Mouse (Mus musculus) midbrain, embryonic 10.5 days (tissue): ENCODE results near the gene Ddah1. TPM values are rescaled to one million over a fixed set of nuclear protein-coding genes. Genes with fewer than 3 reads are reported as not detected.

Source experiments
- DNase-seq: peaks from one replicate; pipeline ENCODE4 v3.0.0-alpha.2; 2017; ENCODE audit warnings: low spot score
- H3K27ac ChIP-seq: fragments of 300-500 bp; sonication (generic); replicated peaks from 2 replicates; pipeline ENCODE4 v1.5.1; 2016; ENCODE audit warnings: mild to moderate bottlenecking
- H3K27me3 ChIP-seq: fragments of 300-500 bp; sonication (generic); 2 replicates; pipeline ENCODE4 v1.6.1; 2016; ENCODE audit warnings: low read depth, mild to moderate bottlenecking; ENCODE audit not compliant: poor library complexity, severe bottlenecking
- H3K36me3 ChIP-seq: fragments of 300-500 bp; sonication (generic); 2 replicates; pipeline ENCODE4 v1.6.1; 2016; ENCODE audit warnings: mild to moderate bottlenecking, moderate library complexity
- H3K4me1 ChIP-seq: fragments of 300-500 bp; sonication (generic); 2 replicates; pipeline ENCODE4 v1.6.1; 2016
- H3K4me3 ChIP-seq: fragments of 300-500 bp; sonication (generic); 2 replicates; pipeline ENCODE4 v1.5.1; 2016; ENCODE audit warnings: mild to moderate bottlenecking, moderate library complexity
- H3K9me3 ChIP-seq: fragments of 300-500 bp; sonication (generic); replicated peaks from 2 replicates; pipeline ENCODE4 v1.6.1; 2016; ENCODE audit warnings: mild to moderate bottlenecking
- WGBS: fragments of 180-500 bp; shearing (Covaris S2); methylation state at CpG from one replicate; pipeline ENCODE4 v1.1.7; 2016; 5-methylcytosine and 5-hydroxymethylcytosine counted together
- polyA plus RNA-seq: library from polyadenylated mRNA; unstranded; fragments of >200 nt; fragmentation: Nextera tagmentation; extraction: Ambion mirVana; gene quantifications from 2 replicates; pipeline ENCODE4 v1.2.1, GENCODE M21; 2016

The Ddah1 gene
- polyA plus RNA-seq, 1 experiment from 2014 or later, result 24.0 TPM

- Histone ChIP-seq H3K27ac (no peak overlapping the region; the same call in 1 of the 2 replicates), H3K9me3 (no peaks in the 10 kb centered on the region), H3K36me3 (no peaks in the 10 kb centered on the region), H3K27me3 (peaks cover 77% of the 10 kb centered on the region), H3K4me1 (peaks cover 49% of the 10 kb centered on the region), H3K4me3 (no peak overlapping the region)
- 84% methylated on average over 4 of the region's 4 CpGs for WGBS
- no peak for DNase-seq
Measured at GRCm38 (mm10) chr3:145885376-145885775, 126.9 kb downstream of the Ddah1 start.

- no peaks in the 10 kb centered on the region for H3K36me3 ChIP-seq
- H3K9me3 ChIP-seq, result no peaks in the 10 kb centered on the region
- WGBS, result 62% methylated on average over 5 of the region's 5 CpGs
- no peak overlapping the region; the same call in 1 of the 2 replicates for H3K27ac ChIP-seq
- DNase-seq, result no peak
- peaks cover 72% of the 10 kb centered on the region for H3K27me3 ChIP-seq
- peaks cover 55% of the 10 kb centered on the region for H3K4me1 ChIP-seq
- no peak overlapping the region for H3K4me3 ChIP-seq
Measured at GRCm38 (mm10) chr3:145885851-145886464, 127.5 kb downstream of the Ddah1 start.

- peaks cover 75% of the 10 kb centered on the region for H3K27me3 ChIP-seq
Measured at GRCm38 (mm10) chr3:145887430-145887971, 129.0 kb downstream of the Ddah1 start.

GRCm38 (mm10) chr3:145890346-145891132 is 132.1 kb downstream of the Ddah1 start:
- no peaks in the 10 kb centered on the region for H3K9me3 ChIP-seq
- peak overlapping the region; percentile 12; the same call in 1 of the 2 replicates for H3K4me3 ChIP-seq
- peaks cover 42% of the 10 kb centered on the region for H3K4me1 ChIP-seq
- peaks cover 87% of the 10 kb centered on the region for H3K27me3 ChIP-seq
- no peaks in the 10 kb centered on the region for H3K36me3 ChIP-seq
- peak overlapping the region; percentile 77 for H3K27ac ChIP-seq
- WGBS, result 56% methylated on average over 18 of the region's 18 CpGs
- DNase-seq, result peak; percentile 67

More at GRCm38 (mm10) chr3:145887430-145887971, 129.0 kb downstream of the Ddah1 start:
- Histone ChIP-seq H3K27ac (no peak overlapping the region), H3K4me3 (no peak overlapping the region), H3K9me3 (no peaks in the 10 kb centered on the region), H3K36me3 (no peaks in the 10 kb centered on the region), H3K4me1 (peaks cover 55% of the 10 kb centered on the region)
- no peak for DNase-seq
- 85% methylated on average over 6 of the region's 6 CpGs for WGBS

GRCm38 (mm10) chr3:145892451-145892850 is 134.0 kb downstream of the Ddah1 start:
- no peak overlapping the region for H3K4me3 ChIP-seq
- peaks cover 32% of the 10 kb centered on the region for H3K4me1 ChIP-seq
- no peaks in the 10 kb centered on the region for H3K9me3 ChIP-seq
- no peaks in the 10 kb centered on the region for H3K36me3 ChIP-seq
- WGBS, result 88% methylated on average over 3 of the region's 3 CpGs
- peaks cover 71% of the 10 kb centered on the region for H3K27me3 ChIP-seq
- no peak overlapping the region for H3K27ac ChIP-seq
- no peak for DNase-seq

GRCm38 (mm10) chr3:145894131-145894530 is 135.7 kb downstream of the Ddah1 start:
- peaks cover 31% of the 10 kb centered on the region for H3K4me1 ChIP-seq
- no peak for DNase-seq
- no peaks in the 10 kb centered on the region for H3K36me3 ChIP-seq
- H3K4me3 ChIP-seq, result no peak overlapping the region
- no peaks in the 10 kb centered on the region for H3K9me3 ChIP-seq
- H3K27me3 ChIP-seq, result peaks cover 55% of the 10 kb centered on the region
- H3K27ac ChIP-seq, result no peak overlapping the region
- whole genome bisulfite sequencing, result 89% methylated on average over 12 of the region's 12 CpGs

- Histone ChIP-seq H3K4me1 (peaks cover 4% of the 10 kb centered on the region; the same call in 1 of the 2 replicates), H3K9me3 (no peaks in the 10 kb centered on the region), H3K27me3 (peaks cover 30% of the 10 kb centered on the region; the same call in 1 of the 2 replicates), H3K4me3 (no peak overlapping the region), H3K27ac (no peak overlapping the region), H3K36me3 (no peaks in the 10 kb centered on the region)
- 90% methylated on average over 11 of the region's 11 CpGs for WGBS
- DNase-seq, result no peak
Measured at GRCm38 (mm10) chr3:145897749-145898148, 139.3 kb downstream of the Ddah1 start.

GRCm38 (mm10) chr3:145899832-145900231 is 141.4 kb downstream of the Ddah1 start:
- WGBS, result 87% methylated on average over 8 of the region's 8 CpGs
- Histone ChIP-seq H3K4me3 (no peak overlapping the region), H3K27me3 (peaks cover 10% of the 10 kb centered on the region; the same call in 1 of the 2 replicates), H3K9me3 (no peaks in the 10 kb centered on the region), H3K27ac (no peak overlapping the region), H3K36me3 (no peaks in the 10 kb centered on the region), H3K4me1 (no peaks in the 10 kb centered on the region)
- no peak for DNase-seq

GRCm38 (mm10) chr3:145903530-145903929 is 145.1 kb downstream of the Ddah1 start:
- no peaks in the 10 kb centered on the region for H3K9me3 ChIP-seq
- H3K4me1 ChIP-seq, result peaks cover 5% of the 10 kb centered on the region
- H3K4me3 ChIP-seq, result no peak overlapping the region
- H3K27ac ChIP-seq, result no peak overlapping the region
- WGBS, result 83% methylated on average over 8 of the region's 8 CpGs
- DNase-seq, result no peak
- no peaks in the 10 kb centered on the region; the same call in 1 of the 2 replicates for H3K27me3 ChIP-seq
- no peaks in the 10 kb centered on the region for H3K36me3 ChIP-seq

GRCm38 (mm10) chr3:145904850-145905776 is 146.6 kb downstream of the Ddah1 start:
- H3K27me3 ChIP-seq, result no peaks in the 10 kb centered on the region; the same call in 1 of the 2 replicates
- H3K4me1 ChIP-seq, result peaks cover 5% of the 10 kb centered on the region
- H3K9me3 ChIP-seq, result no peaks in the 10 kb centered on the region
- DNase-seq, result peak; percentile 81
- H3K36me3 ChIP-seq, result no peaks in the 10 kb centered on the region
- peak overlapping the region; percentile 63 for H3K27ac ChIP-seq
- 54% methylated on average over 22 of the region's 22 CpGs for WGBS
- no peak overlapping the region for H3K4me3 ChIP-seq

GRCm38 (mm10) chr3:145906582-145906981 is 148.1 kb downstream of the Ddah1 start:
- Histone ChIP-seq H3K27ac (no peak overlapping the region), H3K4me3 (no peak overlapping the region), H3K4me1 (peaks cover 5% of the 10 kb centered on the region), H3K36me3 (no peaks in the 10 kb centered on the region), H3K9me3 (no peaks in the 10 kb centered on the region), H3K27me3 (no peaks in the 10 kb centered on the region; the same call in 1 of the 2 replicates)
- 89% methylated on average over 9 of the region's 9 CpGs for WGBS
- no peak for DNase-seq

GRCm38 (mm10) chr3:145912512-145912911 is 154.0 kb downstream of the Ddah1 start:
- Histone ChIP-seq H3K9me3 (no peaks in the 10 kb centered on the region), H3K27ac (no peak overlapping the region), H3K36me3 (no peaks in the 10 kb centered on the region), H3K4me3 (no peak overlapping the region), H3K4me1 (no peaks in the 10 kb centered on the region), H3K27me3 (no peaks in the 10 kb centered on the region)
- WGBS, result 91% methylated on average over 7 of the region's 7 CpGs
- DNase-seq, result no peak
